Mouse (Mus musculus) retina, adult 2 months (tissue): ENCODE results near the gene Ubr4.

Experiments
- DNase-seq: peaks from one replicate; pipeline ENCODE4 v3.0.0-alpha.2; 2012; ENCODE audit warnings: low read depth, low spot score

The Ubr4 gene

DNA sequence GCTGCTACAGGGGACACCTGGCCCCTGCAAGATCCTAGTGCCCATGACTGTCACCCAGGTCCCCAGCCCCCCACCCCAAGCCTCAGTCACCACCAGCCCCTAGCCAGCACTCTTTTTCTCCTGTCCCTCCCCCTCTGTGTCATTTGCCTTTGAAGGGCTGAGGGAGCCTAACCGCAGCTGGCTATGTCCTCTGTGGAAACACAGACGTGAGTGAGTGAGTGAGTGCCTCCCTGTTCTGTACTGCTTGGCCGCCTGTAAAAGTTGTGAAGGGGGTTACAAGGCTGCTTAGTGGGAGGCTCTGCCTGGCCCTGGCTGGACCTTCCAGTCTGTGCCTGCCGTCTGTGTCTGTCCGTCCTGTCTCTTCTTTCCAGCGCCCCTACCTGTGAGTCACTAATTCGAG is 183.3 kb downstream of the Ubr4 start:
- DNase-seq, result no peak

DNA sequence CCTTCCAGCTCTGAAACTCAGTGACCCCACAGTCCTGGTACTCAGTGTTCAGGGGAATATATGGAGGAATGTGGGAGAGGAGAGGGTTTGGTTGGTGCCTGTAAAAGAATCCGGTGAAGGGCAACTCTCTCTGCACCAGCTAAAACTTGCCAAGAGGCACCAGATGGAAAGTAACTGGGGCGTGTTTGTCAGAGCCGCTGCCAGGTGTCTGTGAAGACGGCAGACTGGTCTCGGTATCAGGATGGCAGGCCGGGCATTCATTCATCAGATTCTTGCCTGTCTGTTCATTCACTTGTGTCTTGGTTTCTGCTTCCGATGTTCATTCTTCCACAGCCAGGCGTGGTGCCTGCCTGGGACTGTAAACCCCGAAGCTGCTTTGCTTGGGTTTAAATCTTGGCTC is 184.3 kb downstream of the Ubr4 start:
- no peak for DNase-seq
